Mouse (Mus musculus): ENCODE data around the gene Gfra4. TPM values are rescaled to one million over a fixed set of nuclear protein-coding genes. Genes with fewer than 3 reads are reported as not detected.

Gfra4 gene
- polyA plus RNA-seq, 1 experiment = 43.7 TPM

- TF ChIP-seq POLR2A (IDR thresholded peaks at IDR 0.05; ENCODE audit: borderline replicate concordance, extremely low read depth, insufficient read depth, insufficient read length, poor library complexity, severe bottlenecking) (no peak), CTCF (IDR thresholded peaks at IDR 0.05; ENCODE audit: borderline replicate concordance, extremely low read depth, insufficient read depth, insufficient read length) (no peak)
- DNase-seq (ENCODE audit: low read depth) = no peak
These were observed 17.9 kb upstream of the Gfra4 start for GRCm38 (mm10) chr2:131060784-131061183.

- no peak for DNase-seq (ENCODE audit: low read depth)
- TF ChIP-seq CTCF (IDR thresholded peaks at IDR 0.05; ENCODE audit: borderline replicate concordance, extremely low read depth, insufficient read depth, insufficient read length) (no peak), POLR2A (IDR thresholded peaks at IDR 0.05; ENCODE audit: borderline replicate concordance, extremely low read depth, insufficient read depth, insufficient read length, poor library complexity, severe bottlenecking) (no peak)
These were observed 17.1 kb upstream of the Gfra4 start for GRCm38 (mm10) chr2:131059781-131060540.

- peak; percentile 26 for DNase-seq (ENCODE audit: low read depth)
- no peak for TF ChIP-seq POLR2A (IDR thresholded peaks at IDR 0.05; ENCODE audit: borderline replicate concordance, extremely low read depth, insufficient read depth, insufficient read length, poor library complexity, severe bottlenecking)
- TF ChIP-seq CTCF (IDR thresholded peaks at IDR 0.05; ENCODE audit: borderline replicate concordance, extremely low read depth, insufficient read depth, insufficient read length) = no peak
These were observed 16.5 kb upstream of the Gfra4 start for GRCm38 (mm10) chr2:131059377-131059776.

GRCm38 (mm10) chr2:131058672-131059071, 15.8 kb upstream of the Gfra4 start:
- DNase-seq (ENCODE audit: low read depth) = no peak
- TF ChIP-seq CTCF (IDR thresholded peaks at IDR 0.05; ENCODE audit: borderline replicate concordance, extremely low read depth, insufficient read depth, insufficient read length) (no peak), POLR2A (IDR thresholded peaks at IDR 0.05; ENCODE audit: borderline replicate concordance, extremely low read depth, insufficient read depth, insufficient read length, poor library complexity, severe bottlenecking) (no peak)

- DNase-seq (ENCODE audit: low read depth) = peak; percentile 62
- TF ChIP-seq POLR2A (IDR thresholded peaks at IDR 0.05; ENCODE audit: borderline replicate concordance, extremely low read depth, insufficient read depth, insufficient read length, poor library complexity, severe bottlenecking) (no peak), CTCF (IDR thresholded peaks at IDR 0.05; ENCODE audit: borderline replicate concordance, extremely low read depth, insufficient read depth, insufficient read length) (peak; percentile 63; the same call in 1 of the 2 replicates)
These were observed 13.3 kb upstream of the Gfra4 start for GRCm38 (mm10) chr2:131056191-131056590.

- TF ChIP-seq CTCF (IDR thresholded peaks at IDR 0.05; ENCODE audit: borderline replicate concordance, extremely low read depth, insufficient read depth, insufficient read length) (peak; percentile 70), POLR2A (IDR thresholded peaks at IDR 0.05; ENCODE audit: borderline replicate concordance, extremely low read depth, insufficient read depth, insufficient read length, poor library complexity, severe bottlenecking) (no peak)
- peak; percentile 47 for DNase-seq (ENCODE audit: low read depth)
These were observed 12.7 kb upstream of the Gfra4 start for GRCm38 (mm10) chr2:131055631-131056030.

- no peak for DNase-seq (ENCODE audit: low read depth)
These were observed 11.9 kb upstream of the Gfra4 start for GRCm38 (mm10) chr2:131054646-131055264.

GRCm38 (mm10) chr2:131053851-131054645, 11.2 kb upstream of the Gfra4 start:
- DNase-seq (ENCODE audit: low read depth) = peak; percentile 39
- no peak for TF ChIP-seq CTCF (IDR thresholded peaks at IDR 0.05; ENCODE audit: borderline replicate concordance, extremely low read depth, insufficient read depth, insufficient read length)
- no peak for TF ChIP-seq POLR2A (IDR thresholded peaks at IDR 0.05; ENCODE audit: borderline replicate concordance, extremely low read depth, insufficient read depth, insufficient read length, poor library complexity, severe bottlenecking)

More at GRCm38 (mm10) chr2:131054646-131055264, 11.9 kb upstream of the Gfra4 start:
- no peak for TF ChIP-seq POLR2A (IDR thresholded peaks at IDR 0.05; ENCODE audit: borderline replicate concordance, extremely low read depth, insufficient read depth, insufficient read length, poor library complexity, severe bottlenecking)
- TF ChIP-seq CTCF (IDR thresholded peaks at IDR 0.05; ENCODE audit: borderline replicate concordance, extremely low read depth, insufficient read depth, insufficient read length) = no peak

- no peak for DNase-seq (ENCODE audit: low read depth)
- no peak for TF ChIP-seq POLR2A (IDR thresholded peaks at IDR 0.05; ENCODE audit: borderline replicate concordance, extremely low read depth, insufficient read depth, insufficient read length, poor library complexity, severe bottlenecking)
- TF ChIP-seq CTCF (IDR thresholded peaks at IDR 0.05; ENCODE audit: borderline replicate concordance, extremely low read depth, insufficient read depth, insufficient read length) = no peak
These were observed 10.1 kb upstream of the Gfra4 start for GRCm38 (mm10) chr2:131052862-131053418.

DNA sequence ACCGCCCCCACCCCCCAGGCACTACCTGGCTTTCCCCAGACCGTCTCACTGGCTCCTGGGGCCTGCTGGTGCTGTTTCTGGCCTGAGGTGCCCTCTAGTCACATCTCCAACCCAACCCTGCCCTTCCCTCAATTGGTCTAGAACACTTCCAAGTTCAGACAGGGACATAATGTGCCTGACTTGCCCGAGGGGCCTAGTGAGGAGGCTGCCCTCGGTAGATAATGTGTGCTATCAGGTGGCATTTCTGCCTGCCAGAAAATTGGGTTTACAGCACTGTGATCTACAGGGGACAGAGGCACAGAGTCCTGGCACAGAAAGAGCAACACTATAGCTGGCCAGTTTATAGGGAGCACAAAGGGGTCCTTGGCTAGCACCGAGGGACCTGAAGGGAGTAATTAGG, 9.2 kb upstream of the Gfra4 start:
- DNase-seq (ENCODE audit: low read depth) = no peak
- TF ChIP-seq POLR2A (IDR thresholded peaks at IDR 0.05; ENCODE audit: borderline replicate concordance, extremely low read depth, insufficient read depth, insufficient read length, poor library complexity, severe bottlenecking) (no peak), CTCF (IDR thresholded peaks at IDR 0.05; ENCODE audit: borderline replicate concordance, extremely low read depth, insufficient read depth, insufficient read length) (no peak)

GRCm38 (mm10) chr2:131046025-131046424, 3.1 kb upstream of the Gfra4 start:
- TF ChIP-seq POLR2A (IDR thresholded peaks at IDR 0.05; ENCODE audit: borderline replicate concordance, extremely low read depth, insufficient read depth, insufficient read length, poor library complexity, severe bottlenecking) (no peak), CTCF (IDR thresholded peaks at IDR 0.05; ENCODE audit: borderline replicate concordance, extremely low read depth, insufficient read depth, insufficient read length) (no peak)
- no peak for DNase-seq (ENCODE audit: low read depth)
